Mouse (Mus musculus) cortical plate, adult 2 months (tissue): Measurements from ENCODE around the gene Zfp346.
A peak's percentile ranks its signal among the peaks of the same experiment; 100 is the strongest.

ENCODE experiments used
- CTCF ChIP-seq: fragments of 200-500 bp; IDR thresholded peaks from 2 replicates; pipeline ENCODE4 v1.5.1; 2011; ENCODE audit warnings: mild to moderate bottlenecking, control low read depth, low read length; ENCODE audit not compliant: insufficient read depth; ENCODE audit errors: extremely low read depth
- POLR2A ChIP-seq: fragments of 200-500 bp; IDR thresholded peaks from 2 replicates; pipeline ENCODE4 v1.6.1; 2011; ENCODE audit warnings: mild to moderate bottlenecking, low read length, control low read depth; ENCODE audit not compliant: insufficient read depth; ENCODE audit errors: extremely low read depth

GRCm38 (mm10) chr13:55099726-55100478, 5.2 kb upstream of the Zfp346 start, which contains the start of gene Uimc1:
- TF ChIP-seq CTCF (no peak), POLR2A (peak; percentile 75)
